Mouse (Mus musculus) 3134 (cell line): Measurements from ENCODE around the gene Ints6.
"Not testable (repeated sequence)": the region's sequence is repeated elsewhere in the genome, so short reads cannot be mapped to it uniquely, and the experiment has no call there.

ENCODE experiments used
- DNase-seq: peaks from one replicate; pipeline ENCODE4 v3.0.0-alpha.2; 2011; ENCODE audit warnings: low spot score; ENCODE audit not compliant: insufficient read length; ENCODE audit errors: extremely low read depth

Gene Ints6

DNA sequence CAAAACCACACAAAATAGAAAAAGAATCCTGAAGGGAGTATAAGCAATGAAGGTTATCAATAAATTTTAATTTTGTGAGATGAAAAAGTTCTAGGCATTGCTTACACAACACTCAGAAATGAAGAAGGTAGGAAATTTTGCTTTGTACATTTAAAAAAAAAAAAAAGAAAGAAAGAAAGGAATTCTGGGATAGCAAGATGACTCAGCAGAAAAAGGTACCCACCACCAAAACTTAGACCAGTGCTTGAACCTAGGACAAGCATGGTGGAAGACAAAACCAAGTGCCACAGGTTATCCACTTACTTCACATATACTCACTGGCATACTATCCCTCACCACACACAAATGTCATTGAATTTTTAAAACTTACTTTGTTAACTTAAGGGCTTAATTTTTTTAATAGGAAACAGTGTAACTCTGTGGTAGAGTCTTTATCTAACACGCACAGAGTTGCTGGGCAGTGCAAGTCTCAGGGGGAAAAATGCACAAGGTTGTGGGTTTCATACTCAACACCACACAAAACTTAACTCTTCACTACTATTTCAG lies 5.8 kb downstream of the Ints6 start:
- no peak for DNase-seq

DNA sequence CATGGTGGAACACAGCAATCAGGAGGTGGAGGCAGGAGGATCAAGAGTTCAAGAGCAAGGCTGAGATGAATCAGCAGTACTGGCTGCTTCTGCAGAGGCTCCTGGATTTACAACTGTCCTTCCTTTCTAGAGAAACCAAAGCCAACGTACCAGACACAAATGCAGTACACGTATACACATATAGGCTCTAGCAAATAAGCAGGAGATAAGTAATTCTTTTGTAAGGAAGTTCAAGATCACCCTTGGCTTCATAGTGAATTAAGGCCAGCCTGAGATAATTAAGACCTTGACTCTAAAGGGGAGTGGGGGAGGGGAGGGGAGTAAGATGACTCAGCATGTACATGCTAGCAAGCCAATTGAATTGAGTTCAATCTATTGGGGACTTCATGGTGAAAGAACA lies 9.5 kb downstream of the Ints6 start:
- no peak for DNase-seq

DNA sequence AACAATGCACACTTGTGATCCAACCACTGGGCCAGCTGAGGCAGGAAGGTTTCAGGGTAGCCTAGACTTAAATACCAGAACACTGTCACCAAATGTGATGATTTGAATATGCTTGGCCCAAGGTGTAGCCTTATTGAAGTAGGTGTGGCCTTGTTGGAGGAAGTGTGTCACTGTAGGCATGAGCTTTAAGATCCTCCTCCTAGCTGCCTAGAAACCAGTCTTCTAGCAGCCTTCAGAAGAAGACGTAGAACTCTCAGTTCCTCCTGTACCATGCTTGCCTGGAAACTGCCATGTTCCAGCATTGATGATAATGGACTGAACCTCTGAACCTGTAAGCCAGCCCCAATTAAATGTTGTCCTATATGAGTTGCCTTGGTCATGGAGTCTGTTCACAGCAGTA lies 25.3 kb downstream of the Ints6 start:
- no peak for DNase-seq

DNA sequence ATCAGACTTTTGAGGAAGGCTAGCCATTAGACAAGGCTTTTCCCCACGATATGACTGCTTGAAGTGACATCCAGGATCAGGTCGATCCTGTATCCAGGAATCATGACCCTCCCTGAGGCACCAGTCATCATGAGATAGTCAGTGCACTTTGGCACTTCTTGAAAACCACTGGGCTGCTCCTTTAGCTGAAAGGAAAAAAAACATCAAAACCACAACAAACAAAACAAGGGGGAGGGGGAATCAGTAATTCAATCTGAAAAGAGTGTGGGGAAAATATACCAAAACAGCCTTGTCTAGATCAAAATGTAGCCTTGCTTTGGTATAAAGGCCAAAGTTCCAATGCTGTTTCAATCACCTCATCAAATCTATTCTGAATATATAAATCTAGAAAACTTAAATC lies 27.3 kb downstream of the Ints6 start:
- DNase-seq = no peak

DNA sequence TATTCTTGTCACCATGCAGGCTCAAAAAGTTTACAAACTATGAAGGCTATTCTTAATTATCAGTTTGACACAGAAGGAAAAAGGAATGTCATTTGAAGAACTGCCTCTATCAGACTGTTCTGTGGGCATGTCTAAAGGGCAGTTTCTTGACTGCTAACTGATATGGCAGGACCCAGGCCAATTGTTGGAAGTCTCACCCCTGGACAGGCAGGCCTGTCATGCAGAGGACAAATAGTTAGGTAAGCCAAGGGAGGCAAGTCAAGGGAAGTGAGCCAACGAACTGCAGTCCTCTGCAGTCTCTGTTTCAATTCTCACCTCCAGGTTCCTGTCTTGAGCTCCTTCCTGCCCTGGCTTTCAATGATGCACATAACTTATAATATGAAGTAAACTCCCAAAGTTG lies 29.1 kb downstream of the Ints6 start:
- DNase-seq = no peak

DNA sequence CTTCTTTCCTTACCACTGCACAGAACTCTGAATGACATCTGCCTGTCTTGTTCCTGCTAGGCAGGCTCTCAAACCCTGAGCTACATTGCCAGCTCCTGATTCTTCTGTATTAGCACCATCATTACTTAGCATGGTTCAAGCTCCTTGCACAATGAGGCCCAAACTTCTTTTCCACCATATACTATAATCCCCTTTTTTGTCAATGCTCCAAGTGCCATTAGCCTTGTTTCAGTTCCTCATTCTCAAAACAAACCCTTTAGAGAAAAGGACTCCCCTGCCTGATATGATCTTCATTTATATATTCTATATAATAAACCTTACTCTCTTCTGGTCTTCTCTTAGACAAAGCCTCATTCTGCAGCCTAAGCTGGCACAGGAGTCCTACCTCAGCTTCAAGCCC lies 36.4 kb downstream of the Ints6 start:
- DNase-seq = no peak

DNA sequence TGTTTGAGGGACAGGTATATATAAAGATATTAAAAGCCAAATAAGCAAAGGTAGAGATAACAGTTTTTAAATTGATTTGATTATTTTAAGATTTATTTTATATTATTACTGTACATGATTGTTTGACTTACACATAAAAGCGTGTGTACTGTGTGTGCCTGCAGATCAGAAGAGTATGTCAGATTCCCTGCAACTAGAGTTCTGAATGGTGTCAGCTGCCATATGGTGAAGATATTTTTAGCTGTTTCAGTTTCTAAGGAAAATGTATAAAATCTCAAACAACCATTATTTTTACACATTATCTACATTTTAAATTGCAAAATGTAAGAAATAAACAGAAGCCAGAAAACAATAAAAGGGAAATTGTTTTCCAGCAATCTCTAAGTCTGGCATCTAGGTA lies 39.3 kb downstream of the Ints6 start:
- no peak for DNase-seq

DNA sequence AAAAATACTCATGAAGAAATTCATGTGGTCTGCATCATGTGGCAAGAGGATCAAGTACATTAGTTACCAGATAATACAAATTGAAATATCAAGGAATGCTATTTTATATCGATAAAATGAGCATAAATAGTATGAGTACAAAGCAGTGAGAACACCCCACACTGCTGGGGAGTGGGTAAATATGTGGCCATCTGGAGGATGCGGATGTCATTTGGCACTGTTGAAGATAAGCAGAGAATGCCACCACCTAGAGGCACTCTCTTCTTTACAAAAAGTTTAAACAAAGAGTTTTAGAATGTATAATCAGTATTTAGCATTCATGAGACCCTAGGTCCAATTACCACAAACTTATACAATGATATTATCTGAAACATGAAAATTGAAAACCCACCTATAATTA lies 42.8 kb downstream of the Ints6 start:
- DNase-seq = no peak

DNA sequence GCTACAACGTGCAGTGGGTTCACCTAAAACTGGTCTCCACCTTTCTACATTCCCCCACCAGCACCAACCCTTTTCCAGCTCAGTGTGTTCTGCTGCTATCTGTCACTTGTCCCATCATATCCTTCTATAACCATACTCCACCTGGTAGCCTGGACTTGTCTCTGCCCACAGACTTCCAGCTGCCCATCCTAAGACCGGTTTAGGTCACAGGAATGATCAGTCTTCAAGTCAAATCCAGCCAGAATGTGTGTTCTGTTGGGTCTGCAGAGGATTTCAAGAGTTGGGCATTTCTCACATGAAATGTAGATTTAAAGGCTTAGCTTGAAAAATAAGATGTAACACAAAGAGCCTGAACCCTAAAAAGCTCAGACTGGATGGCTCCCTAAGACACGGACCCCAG lies 87.3 kb downstream of the Ints6 start:
- no peak for DNase-seq

DNA sequence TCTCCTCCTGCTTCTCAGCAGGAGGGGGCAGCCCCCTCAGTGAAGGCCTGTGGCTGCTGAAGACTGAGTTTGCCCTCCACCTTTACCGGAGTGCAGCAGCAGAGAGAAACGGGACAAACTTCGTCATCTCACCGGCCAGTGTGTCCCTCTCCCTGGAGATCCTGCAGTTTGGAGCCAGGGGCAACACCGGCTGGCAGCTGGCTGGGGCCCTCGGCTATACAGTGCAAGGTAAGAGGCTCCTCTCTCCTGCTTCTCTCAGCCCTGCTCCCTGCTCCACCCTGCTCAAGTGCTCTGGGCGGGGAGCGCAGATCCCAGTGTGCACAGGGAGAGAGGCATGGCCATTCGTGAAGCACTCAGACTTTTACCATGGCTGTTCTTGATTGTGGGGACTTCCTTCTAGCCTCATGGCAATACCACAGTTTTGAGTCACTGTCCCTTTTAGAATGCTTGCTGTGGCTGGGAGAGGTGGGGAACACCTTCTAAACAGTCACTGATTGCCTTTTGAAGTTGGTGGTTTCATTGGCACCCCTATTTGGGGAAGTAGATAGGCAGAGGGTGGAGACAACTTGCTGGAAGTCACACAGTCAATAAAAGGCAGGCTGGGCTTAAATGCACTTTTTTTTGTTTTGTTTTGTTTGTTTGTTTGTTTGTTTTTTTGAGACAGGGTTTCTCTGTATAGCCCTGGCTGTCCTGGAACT lies 95.8 kb downstream of the Ints6 start:
- DNase-seq = no peak

DNA sequence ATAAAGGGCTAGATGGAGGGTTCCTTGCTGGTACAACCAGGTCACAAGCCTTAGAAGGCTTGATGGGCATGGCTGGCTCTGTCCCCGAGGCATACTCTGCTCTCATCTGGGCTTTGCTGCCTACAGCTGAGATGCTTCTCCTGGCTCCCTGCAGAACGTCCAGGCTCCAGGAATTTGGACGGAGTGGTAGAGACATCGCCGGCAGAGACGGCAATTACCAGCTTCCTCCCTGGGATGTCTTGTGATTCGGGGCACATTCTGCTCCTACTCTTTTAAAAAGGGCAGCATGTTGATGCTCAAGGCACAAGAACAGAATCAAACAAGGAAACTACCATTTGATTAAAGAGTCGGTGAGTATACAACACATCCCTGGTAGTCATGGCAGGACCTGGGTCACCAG lies 97.6 kb downstream of the Ints6 start, which contains the start of gene Serpine3:
Gene Serpine3 (plus strand): TSS at position 301 of the 400 bp plus-strand sequence.
- no peak for DNase-seq

DNA sequence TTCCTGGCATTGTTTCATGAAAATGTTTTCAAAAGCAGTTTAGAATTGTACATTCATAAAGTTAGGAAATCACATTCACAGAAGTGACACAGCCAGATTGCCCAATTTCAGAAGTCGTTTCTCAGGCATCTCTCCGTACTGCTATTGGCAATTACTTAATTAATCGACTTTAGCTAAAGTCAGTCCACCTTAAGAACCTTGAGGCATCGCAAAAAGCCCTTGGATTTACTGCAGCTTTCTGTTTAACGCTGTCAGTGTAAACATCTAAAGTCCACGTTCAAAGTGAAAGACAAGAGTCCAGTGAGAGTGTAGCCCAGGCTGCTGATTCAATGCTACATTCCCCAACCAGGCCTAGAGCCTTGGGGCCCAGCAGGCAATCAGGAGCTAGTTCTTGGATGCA lies 98.6 kb downstream of the Ints6 start:
- DNase-seq = no peak

DNA sequence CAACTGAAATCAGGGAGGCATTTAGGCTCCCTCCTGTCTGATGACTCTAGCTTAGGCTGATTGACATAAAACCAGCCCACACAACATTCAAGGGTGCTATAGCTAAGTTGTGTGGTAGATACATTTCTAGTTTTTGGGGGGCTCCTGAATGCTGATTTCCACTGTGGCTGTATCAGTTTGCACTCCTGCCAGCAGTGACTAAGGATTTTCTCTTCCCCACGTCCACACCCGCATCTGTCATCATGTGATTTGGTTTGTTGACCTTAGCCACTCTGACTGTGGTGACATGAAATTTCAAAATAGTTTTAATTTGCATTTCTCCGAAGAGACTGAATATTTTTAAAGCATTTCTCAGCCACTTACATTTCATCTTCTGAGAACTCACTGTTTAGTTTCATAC lies 103.5 kb downstream of the Ints6 start:
- no peak for DNase-seq

DNA sequence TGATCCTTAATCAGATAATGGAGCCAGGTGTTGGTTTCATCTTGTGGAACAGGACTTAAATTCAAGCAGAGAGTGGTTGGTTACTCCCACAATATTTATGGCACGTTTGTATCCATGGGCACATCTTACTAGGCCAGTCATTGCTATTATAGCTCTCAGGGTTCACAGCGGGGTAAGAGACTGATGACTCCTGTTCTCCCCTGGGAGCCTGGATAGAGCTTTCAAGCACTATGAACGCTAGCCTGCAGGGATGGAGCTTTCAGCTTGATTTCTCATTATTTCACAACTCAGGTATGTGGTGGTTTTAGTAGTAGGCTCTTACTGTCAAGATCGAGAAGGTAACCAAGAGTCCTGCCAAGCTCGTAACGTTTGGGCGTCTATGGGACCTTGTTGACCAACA lies 105.0 kb downstream of the Ints6 start:
- DNase-seq = no peak

DNA sequence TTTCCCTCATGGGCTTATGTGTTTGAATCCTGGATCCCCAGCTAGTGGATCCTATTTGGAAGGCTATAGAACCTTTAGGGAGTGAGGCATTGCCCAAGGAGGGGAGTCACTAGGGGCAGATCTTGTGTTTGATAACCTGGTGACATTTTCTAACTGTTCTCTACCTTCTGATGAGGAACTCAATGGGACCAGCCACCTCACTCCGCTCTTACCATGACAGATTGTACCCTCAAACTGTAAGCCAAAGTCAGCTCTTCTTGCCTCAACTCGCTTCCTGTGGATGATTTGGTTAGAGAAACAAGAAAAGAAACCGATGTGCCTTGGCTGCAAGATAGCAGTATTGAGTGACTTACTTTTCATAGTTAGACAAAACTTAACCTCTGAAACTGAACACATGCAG lies 109.2 kb downstream of the Ints6 start:
- no peak for DNase-seq

DNA sequence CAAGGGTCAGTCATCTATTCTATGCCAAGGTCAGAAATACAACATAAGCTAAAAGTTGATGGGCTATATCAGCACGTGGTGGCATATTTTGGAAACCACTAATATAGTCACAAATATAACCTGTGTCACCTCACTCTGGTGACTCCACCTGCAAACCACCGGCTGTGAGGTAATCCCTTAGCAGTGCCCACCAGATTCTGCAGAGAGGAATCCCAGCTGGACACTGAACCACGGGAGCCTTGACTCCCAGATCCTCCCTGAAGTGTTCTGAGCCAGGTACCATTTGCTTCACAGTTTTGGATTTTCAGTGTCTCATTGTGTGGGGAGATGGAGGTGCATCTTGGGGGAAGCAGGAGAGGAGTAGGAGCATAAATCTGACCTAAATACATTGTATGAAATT lies 110.6 kb downstream of the Ints6 start:
- DNase-seq = no peak

DNA sequence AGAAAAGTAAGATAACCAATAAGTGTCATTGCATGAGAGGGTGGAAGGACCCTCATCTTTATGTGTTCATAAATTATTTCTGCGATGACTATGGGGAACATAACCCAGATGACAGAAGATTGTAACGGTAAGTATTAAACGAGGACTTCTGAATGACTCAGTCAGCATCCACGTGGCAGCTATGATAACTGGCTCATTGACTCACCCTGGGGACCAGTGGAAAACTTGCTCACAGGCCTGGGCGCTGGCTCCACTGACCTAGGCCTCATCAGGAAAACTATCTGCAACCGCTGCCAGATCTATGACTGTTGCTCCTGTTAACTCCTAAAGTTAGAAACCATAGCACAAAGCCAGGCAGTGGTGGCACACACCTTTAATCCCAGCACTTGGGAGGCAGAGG lies 112.6 kb downstream of the Ints6 start:
- DNase-seq = peak; percentile 41

DNA sequence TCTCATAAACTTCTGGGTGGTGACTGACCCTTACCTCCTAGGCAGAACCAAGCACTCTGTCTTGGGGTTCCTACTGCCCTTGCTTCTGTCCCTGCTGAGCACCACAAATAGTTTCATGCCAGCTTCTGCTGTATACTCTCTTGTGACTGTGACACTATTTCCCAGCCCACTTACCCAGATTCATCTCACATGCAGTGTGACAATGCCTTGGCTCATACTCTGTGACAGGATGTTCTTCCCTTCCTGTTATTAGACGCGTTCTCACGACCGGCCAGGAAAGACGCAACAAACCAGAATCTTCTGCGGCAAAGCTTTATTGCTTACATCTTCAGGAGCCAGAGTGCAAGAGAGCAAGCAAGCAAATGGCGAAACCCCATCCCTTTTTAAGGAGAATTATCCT lies 118.6 kb downstream of the Ints6 start:
- DNase-seq = not testable (repeated sequence)

DNA sequence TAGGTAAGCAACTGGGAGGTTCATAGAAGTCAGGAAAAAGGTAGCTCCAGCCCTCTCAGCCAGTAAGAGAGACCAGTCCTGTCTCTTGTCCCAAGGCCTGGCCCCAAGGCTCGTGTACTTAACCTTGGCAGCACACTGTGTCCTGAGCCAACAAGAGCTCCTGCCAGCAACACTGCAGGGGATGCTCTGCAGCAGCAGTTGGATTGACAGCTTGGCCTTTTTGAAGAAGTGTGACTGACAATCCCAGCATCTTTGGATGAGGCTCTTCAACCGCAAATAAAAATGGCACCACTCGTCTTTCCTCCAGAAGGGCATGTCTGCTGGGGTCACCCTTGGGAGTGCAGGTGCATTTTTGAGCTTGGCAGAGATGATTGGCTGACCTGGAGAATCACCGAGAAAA lies 120.6 kb downstream of the Ints6 start:
- no peak for DNase-seq

DNA sequence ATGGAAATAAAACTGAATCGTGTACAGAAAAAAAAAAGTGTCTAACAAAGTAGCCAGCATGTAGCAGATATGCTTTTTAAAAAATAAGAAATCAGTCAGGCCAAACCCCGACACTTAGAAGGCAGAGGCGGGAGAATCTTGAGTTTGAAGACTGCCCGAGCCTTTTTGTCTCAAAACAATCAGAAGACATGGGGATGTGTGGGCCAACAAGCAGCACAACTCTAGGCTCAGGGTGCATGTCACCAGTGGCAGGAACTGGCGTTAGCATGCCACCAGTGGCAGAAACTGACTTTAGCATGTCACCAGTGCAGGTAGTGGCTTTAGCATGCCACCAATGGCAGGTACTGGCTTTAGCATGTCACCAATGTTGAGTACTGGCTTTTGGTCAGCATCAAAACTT lies 121.4 kb downstream of the Ints6 start:
- DNase-seq = no peak

DNA sequence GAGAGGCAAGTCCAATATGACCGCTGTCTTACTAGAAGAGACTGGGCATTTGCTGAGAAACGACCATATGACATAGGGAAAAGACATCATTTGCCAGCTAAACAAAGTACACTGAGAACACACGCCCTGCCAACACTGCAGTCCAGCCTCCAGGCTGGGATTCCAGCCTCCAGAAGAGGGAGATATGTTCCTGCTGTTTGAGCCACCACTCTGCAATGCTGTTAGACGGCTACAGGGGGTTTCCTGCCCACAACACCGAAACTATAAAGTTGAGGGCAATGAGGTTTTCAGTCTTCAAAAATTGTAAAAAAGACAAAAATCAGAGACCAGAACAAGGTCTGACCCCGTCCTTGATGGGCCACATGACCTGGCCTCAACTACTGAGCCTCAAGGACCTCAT lies 121.9 kb downstream of the Ints6 start:
- no peak for DNase-seq

DNA sequence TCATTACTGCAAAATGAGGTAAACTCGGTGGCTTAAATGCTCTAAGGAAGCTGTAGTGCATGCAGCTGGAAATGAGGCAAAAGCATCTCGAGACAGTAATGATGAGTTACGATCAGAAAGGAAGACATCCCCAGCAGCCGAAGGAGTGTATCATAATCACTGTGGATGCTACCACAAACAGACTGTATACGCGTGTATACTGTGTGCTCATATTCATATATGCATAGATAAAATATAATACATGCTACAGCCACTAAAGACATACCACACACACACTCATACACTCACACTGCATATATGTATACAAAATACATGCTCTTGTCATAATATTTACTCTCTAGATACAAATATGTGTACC lies 122.6 kb downstream of the Ints6 start:
- no peak for DNase-seq
